In genomic region chr3:27904659-27905330, GRCm38 (mm10) we compare ENCODE assay signal across 14 mouse cellular contexts. TPM values are rescaled to one million over a fixed set of nuclear protein-coding genes. Genes with fewer than 3 reads are reported as not detected.
DNase-seq lines count a peak whose midpoint lies in the region; ATAC-seq and TF ChIP-seq lines count a peak whose summit lies in the region.
"Had no signal": no experiment of that assay in that cellular context is flagged by ENCODE, and none has a peak within 500 bp of the region (broad histone marks: within the 10 kb centered on the region; RNA-seq: fewer than 3 reads in every experiment).

No protein-coding gene starts in this region.

- peak; percentile 66 for ATAC-seq in kidney, embryonic 15.5 days (replicated peaks; ENCODE audit: low FRiP score)
- ATAC-seq in lung, postnatal 0 days: peak; percentile 47

- H3K36me3 ChIP-seq in kidney, embryonic 15.5 days: no peaks in the 10 kb centered on the region
- no peaks in the 10 kb centered on the region for H3K36me3 ChIP-seq in lung, postnatal 0 days (ENCODE audit: insufficient read depth, low read length)
- H3K36me3 ChIP-seq: hindbrain, embryonic 13.5 days had no signal

- no peak for DNase-seq in kidney, adult 9 months
- peak; percentile 30 for DNase-seq in gastrocnemius, postnatal 25 days
- peak; percentile 21 to 50 for DNase-seq in heart, postnatal 36 days
- peak; percentile 20 for DNase-seq in lung, postnatal 0 days (ENCODE audit: low spot score)
- DNase-seq in embryo, embryonic 10.5 days (ENCODE audit: low spot score): no peak
- no peak for DNase-seq in thymus, postnatal 14 days
- no peak for DNase-seq in spleen, postnatal 4 days (ENCODE audit: low spot score in 2 of 2)
- DNase-seq: embryo, embryonic 11 days; retina, postnatal 1 day had no signal

- intact Hi-C loops in heart, postnatal 36 days (cut with DNase I): no loop called here

- TF ChIP-seq CTCF in lung, postnatal 0 days (IDR thresholded peaks at IDR 0.05): no peak; the same call in 1 of the 2 replicates

- 0 out of 2 replicates have a peak, but pooled peaks have one; percentile 11 for TF ChIP-seq EP300 in lung, postnatal 0 days (IDR thresholded peaks at IDR 0.05)

- no peak overlapping the region for H3K27ac ChIP-seq in kidney, embryonic 15.5 days
- H3K27ac ChIP-seq in lung, postnatal 0 days (ENCODE audit: low read length): peak overlapping the region; percentile 15; the same call in 1 of the 2 replicates
- H3K27ac ChIP-seq: hindbrain, embryonic 13.5 days; macrophage had no signal

- H3K9me3 ChIP-seq in kidney, embryonic 15.5 days (replicated peaks): no peaks in the 10 kb centered on the region
- H3K9me3 ChIP-seq in lung, postnatal 0 days (ENCODE audit: low read length): no peaks in the 10 kb centered on the region
- H3K9me3 ChIP-seq: hindbrain, embryonic 13.5 days had no signal

- no peak overlapping the region for H3K9ac ChIP-seq in kidney, embryonic 15.5 days
- H3K9ac ChIP-seq in lung, postnatal 0 days (replicated peaks; ENCODE audit: low read depth): no peak overlapping the region
- H3K9ac ChIP-seq: hindbrain, embryonic 13.5 days had no signal

- H3K4me1 ChIP-seq in kidney, embryonic 15.5 days: peaks cover 6% of the 10 kb centered on the region
- H3K4me1 ChIP-seq in lung, postnatal 0 days (ENCODE audit: insufficient read depth, low read depth, low read length): peaks cover 7% of the 10 kb centered on the region; the same call in 1 of the 2 replicates
- H3K4me1 ChIP-seq: hindbrain, embryonic 13.5 days had no signal

- H3K27me3 ChIP-seq in kidney, embryonic 15.5 days: no peaks in the 10 kb centered on the region
- H3K27me3 ChIP-seq in lung, postnatal 0 days (replicated peaks; ENCODE audit: insufficient read depth, low read length): no peaks in the 10 kb centered on the region
- H3K27me3 ChIP-seq: CH12.LX; hindbrain, embryonic 13.5 days had no signal

- WGBS in kidney, embryonic 15.5 days: 35% methylated on average over 13 of the region's 13 CpGs
- WGBS in lung, postnatal 0 days: 11% methylated on average over 13 of the region's 13 CpGs

- H3K4me2 ChIP-seq in kidney, embryonic 15.5 days: no peak overlapping the region
- 0 out of 2 replicates have a peak overlapping the region, but pooled peaks have one; percentile 8 for H3K4me2 ChIP-seq in lung, postnatal 0 days (replicated peaks; ENCODE audit: low read depth, low read length)
- H3K4me2 ChIP-seq: hindbrain, embryonic 13.5 days had no signal

- no peak overlapping the region for H3K4me3 ChIP-seq in kidney, embryonic 15.5 days (replicated peaks)
- H3K4me3 ChIP-seq in lung, postnatal 0 days (ENCODE audit: low read depth, low read length): no peak overlapping the region
- H3K4me3 ChIP-seq: hindbrain, embryonic 13.5 days had no signal

RNA-seq across cellular contexts. Expression of gene Tmem212, which starts 8.6 kb away (rescaled TPM):
- not detected in 2 replicates for polyA plus RNA-seq in kidney, embryonic 15.5 days (2015; fragmentation: Nextera tagmentation; extraction: Ambion mirVana)
- total RNA-seq in gastrocnemius, postnatal 25 days (2021): not detected
- total RNA-seq in heart, postnatal 36 days (2021): not detected
- 55.4 and 59.9 TPM in 2 replicates for polyA plus RNA-seq in lung, postnatal 0 days (2015; fragmentation: Nextera tagmentation; extraction: Ambion mirVana)
- total RNA-seq: adrenal gland, adult 18-20 months; CH12.LX had no signal
- polyA plus RNA-seq: hindbrain, embryonic 13.5 days; macrophage had no signal

RNA-seq across cellular contexts. Expression of gene Pld1, which starts 33.7 kb away (rescaled TPM):
- polyA plus RNA-seq in kidney, embryonic 15.5 days (2015; fragmentation: Nextera tagmentation; extraction: Ambion mirVana): 5.0 and 6.0 TPM in 2 replicates
- total RNA-seq in gastrocnemius, postnatal 25 days (2021): 1 to 10 TPM; 4.4 to 5.4 TPM
- total RNA-seq in heart, postnatal 36 days (2021): 10 to 100 TPM; 12.1 to 16.4 TPM
- 10.2 and 13.4 TPM in 2 replicates for polyA plus RNA-seq in lung, postnatal 0 days (2015; fragmentation: Nextera tagmentation; extraction: Ambion mirVana)
- total RNA-seq: CH12.LX had no signal

Comparison
In these comparisons a context has a peak if more than half of its experiments do, and no peak if none do; other contexts are left out.
1. DNase-seq: peak in gastrocnemius, postnatal 25 days (single experiment), heart, postnatal 36 days (2 of 2) and lung, postnatal 0 days (single experiment); none in kidney, adult 9 months (single experiment), embryo, embryonic 10.5 days (single experiment), thymus, postnatal 14 days (single experiment) and spleen, postnatal 4 days (0 of 2).